Mouse (Mus musculus) megakaryocyte progenitor cell, adult 5-6 weeks (primary cell): ENCODE measurements around the gene Kctd6. TPM values are rescaled to one million over a fixed set of nuclear protein-coding genes. Genes with fewer than 3 reads are reported as not detected.
A peak's percentile ranks its signal among the peaks of the same experiment; 100 is the strongest.

Source experiments
- ATAC-seq: replicated peaks from 2 replicates; pipeline ENCODE4 v1.8.0; 2016; ENCODE audit warnings: mild to moderate bottlenecking, moderate TSS enrichment, inconsistent platforms; ENCODE audit not compliant: poor library complexity
- total RNA-seq, 2 experiments: library from RNA; stranded (forward) in 1 of 2; stranded (reverse) in 1 of 2; fragments of 157-497, 149-512 nt in 1 of 2; fragments of 200-1000 nt in 1 of 2; gene quantifications; 2 replicates each; pipeline versions ENCODE4 v1.2.3 to v1.2.4; 2015 to 2017

Gene Kctd6
- total RNA-seq, 2 experiments from 2014 or later, result 3.9 to 4.7 TPM

DNA sequence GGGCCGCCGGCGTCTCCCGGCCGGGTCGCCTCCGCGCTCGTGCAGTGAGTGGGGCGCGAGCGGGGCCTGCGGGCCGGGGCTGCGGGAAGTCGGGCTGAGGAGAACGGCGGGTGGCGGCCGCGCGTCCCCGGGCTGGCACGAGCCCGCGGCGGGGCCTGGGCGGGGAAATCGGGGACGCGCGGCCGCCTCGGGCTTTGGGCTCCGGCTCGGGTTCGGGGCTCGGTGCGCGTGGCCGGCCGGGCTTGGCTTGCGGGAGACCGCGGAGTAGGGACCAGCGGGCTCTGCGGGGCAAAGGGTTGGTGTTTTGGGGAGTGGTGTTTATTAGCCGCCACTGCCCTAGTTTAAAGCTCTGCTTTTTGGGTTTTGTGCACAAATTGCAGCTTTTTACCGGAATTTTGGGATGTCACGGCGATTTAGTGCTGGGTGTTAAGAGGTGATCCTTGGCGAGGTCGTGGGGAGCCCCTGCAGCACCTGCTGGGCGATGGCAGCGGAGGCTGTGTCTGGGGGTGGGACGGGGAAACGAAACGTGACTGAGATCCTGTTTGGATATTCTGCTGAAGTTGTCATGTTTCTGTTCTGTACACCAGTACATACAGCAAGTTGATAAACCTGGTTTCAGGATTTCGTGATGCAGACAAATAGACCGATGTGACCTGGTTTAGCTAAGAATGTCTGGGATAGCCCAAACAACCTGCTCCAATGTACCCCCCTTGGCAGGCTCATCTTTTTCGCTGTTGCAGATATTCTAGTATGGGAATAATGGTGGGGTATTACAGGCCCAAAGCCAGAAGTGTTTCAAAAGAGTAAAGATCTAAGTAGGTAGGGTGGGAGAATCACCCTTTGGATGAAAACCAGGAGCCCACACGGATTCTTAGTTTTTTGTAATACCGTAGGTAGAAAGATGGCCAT is 613 bp downstream of the Kctd6 start:
- peak; percentile 18 for ATAC-seq

GRCm38 (mm10) chr14:8215208-8215778 is 1.4 kb downstream of the Kctd6 start:
- ATAC-seq, result no peak

GRCm38 (mm10) chr14:8216100-8216499 is 2.2 kb downstream of the Kctd6 start:
- peak; percentile 33; the same call in 1 of the 2 replicates for ATAC-seq

- no peak for ATAC-seq
Measured at GRCm38 (mm10) chr14:8218238-8218637, 4.3 kb downstream of the Kctd6 start.

GRCm38 (mm10) chr14:8218730-8219380 is 4.9 kb downstream of the Kctd6 start:
- ATAC-seq, result no peak

DNA sequence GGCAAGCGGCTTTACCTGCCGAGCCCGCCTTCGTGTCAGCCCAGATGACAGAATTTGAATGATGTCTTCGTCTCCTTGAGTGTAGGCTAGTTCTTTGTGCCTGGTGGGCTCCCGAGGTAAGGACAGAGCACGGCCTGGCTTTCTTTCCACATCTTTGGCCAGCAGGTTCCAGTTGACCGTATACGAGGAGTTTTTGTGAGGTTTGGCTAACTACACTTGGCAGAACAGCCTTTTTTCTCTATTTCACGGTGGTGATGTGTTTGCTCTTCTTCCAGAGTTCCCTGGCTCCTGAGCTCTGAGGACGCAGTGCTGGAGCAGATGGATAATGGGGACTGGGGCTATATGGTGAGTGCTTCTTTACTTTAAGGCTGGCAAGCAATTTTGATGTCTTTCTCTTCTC is 5.9 kb downstream of the Kctd6 start:
- no peak for ATAC-seq

DNA sequence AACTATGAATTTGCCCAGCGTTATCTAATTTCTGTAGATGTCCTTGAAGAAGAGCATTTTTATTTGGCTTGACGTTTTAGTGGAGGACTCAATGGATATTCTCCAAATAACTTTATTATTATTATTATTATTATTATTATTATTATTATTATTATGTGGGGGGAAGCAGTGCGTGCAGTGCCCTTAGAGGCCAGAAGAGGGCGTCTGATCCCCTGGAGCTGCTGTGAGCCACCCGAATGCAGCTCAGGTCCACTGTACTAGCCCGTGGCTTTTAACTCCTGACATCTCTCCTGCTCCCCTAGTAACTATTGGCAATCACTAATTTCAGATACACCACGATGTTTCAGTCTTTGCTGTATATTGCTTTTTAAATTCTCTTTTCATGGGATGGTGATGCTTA is 6.4 kb downstream of the Kctd6 start:
- ATAC-seq, result peak; percentile 56

DNA sequence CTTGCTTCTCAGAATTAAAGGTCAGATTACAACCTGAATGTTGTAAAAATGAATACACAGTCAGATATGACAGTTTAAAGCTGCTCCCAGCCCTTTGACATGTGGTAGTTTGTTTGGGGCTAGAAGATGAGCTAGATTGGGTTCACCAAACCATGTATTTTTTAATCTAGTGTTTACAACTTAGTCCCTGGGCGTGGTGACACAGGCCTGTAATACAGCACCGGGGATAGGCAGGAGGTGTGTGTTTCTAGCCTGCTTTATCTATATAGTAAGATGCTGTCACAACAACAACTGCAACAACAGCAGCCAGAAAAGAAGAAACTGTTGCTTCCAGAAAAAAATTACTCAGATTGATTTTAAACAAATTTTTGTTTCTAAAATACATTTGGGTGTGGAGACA is 7.0 kb downstream of the Kctd6 start:
- ATAC-seq, result no peak

DNA sequence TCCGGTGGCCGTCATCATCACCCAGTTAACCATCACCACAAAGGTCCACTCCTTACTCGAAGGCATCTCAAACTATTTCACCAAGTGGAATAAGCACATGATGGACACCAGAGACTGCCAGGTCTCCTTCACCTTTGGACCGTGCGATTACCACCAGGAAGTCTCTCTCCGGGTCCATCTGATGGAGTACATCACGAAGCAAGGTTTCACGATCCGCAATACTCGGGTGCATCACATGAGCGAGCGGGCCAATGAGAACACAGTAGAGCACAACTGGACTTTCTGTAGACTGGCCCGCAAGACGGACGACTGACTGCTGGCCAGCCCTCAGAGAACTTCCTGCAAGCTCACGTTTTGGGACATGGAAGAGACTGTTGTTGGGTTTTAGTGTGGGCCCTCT is 8.6 kb downstream of the Kctd6 start:
- ATAC-seq, result no peak

- ATAC-seq, result peak; percentile 83
Measured at GRCm38 (mm10) chr14:8223506-8224293, 9.8 kb downstream of the Kctd6 start.

- ATAC-seq, result no peak
Measured at GRCm38 (mm10) chr14:8224805-8225204, 10.9 kb downstream of the Kctd6 start.

- ATAC-seq, result peak; percentile 59
Measured at GRCm38 (mm10) chr14:8229367-8230019, 15.6 kb downstream of the Kctd6 start.

DNA sequence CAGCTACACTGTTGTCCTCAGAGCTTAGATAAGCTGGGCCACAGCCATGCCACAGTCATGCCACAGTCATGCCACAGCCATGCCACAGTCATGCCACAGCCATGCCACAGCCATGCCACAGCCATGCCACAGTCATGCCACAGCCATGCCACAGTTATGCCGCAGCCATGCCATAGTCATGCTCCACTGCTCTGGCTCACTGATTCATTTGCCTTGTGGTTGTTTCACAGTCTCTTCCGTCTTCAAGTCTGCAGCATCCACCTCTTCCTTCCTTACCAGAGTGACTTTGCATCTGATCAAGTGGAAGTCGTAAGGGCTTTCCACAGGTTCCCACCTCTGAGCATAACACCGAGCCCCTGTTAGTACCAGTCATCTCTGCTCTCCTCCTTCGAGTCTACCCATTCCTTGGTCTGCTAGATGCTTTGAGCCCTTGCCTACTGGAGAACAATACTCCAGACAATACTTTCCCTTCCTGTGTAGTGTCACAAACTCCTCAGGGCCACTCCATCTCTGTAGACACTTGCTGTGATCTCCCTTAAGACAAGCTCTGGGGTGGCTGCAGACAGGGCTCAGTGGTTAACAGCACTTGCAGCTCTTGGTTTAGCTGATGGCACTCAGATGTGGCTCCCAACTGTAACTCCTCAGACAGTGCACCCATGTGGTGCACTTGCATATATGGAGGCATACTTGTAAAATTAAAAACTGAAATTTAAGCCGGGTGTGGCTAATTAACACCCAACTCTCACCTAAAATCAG is 18.4 kb downstream of the Kctd6 start:
- ATAC-seq, result peak; percentile 55

DNA sequence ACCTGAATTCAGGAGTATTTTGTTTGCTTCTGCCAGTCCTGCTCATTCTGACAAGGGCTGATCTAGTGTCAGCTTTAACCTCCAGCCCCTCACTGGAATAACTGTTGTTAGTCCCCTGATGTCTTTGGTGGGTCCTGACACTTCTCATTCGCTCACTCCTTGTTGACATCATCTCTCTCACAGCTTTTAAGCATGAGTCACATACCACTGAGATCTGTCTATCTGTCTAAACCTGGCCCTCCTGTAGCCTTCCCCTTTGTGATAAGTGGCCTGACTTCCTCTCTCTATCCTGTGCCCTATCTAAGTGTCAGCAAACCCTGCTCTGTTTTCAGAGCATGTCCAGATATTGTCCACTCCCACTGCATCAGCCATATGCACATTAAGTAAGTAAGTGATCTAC is 19.3 kb downstream of the Kctd6 start:
- peak; percentile 55 for ATAC-seq

DNA sequence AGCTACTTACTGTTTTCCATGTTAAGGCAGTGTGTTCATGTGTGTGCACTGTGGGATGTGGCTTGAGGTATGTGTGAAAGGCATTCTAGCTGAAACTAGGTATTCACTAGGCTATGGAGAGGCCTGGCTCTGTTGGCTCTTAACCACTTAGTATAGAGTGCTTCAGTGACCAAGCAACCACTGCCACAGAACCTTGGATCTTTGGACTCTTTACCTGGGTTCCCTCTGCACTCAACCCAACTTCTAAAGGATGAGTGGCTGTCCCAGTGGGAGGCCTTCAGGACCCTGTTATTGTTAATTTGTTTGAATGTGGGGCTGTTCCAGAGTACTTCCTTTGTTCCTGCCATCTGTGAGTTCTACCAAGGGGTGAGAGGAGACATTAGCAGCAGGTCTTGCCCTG is 27.9 kb downstream of the Kctd6 start:
- ATAC-seq, result no peak

DNA sequence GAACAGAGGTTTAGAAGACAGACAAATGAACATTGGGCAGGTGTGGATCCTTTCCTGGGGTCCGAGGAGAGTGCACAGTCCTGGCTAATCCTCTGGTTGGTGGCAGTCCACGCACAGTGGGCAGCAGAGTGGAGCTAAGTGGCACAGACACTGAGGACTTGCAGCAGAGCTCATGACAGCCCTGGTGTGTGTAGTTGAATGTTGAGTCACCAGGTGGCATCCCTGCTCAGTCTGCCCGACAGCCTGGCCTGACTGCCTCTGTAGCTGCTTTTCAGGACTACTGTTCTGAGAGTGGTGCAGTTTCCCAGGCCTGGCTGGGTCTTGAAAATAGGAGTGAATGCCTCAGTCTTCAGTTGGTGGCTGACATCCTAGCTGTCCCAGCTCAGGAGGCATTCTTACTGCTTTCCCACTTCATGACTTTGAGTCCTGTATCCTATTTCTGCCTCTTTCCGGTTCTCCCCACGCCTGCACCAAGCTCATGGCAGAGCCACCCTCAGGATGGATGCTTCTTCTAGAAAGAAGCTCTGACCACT is 28.5 kb downstream of the Kctd6 start:
- peak; percentile 69 for ATAC-seq

- ATAC-seq, result no peak
Measured at GRCm38 (mm10) chr14:8243136-8243888, 29.4 kb downstream of the Kctd6 start.

DNA sequence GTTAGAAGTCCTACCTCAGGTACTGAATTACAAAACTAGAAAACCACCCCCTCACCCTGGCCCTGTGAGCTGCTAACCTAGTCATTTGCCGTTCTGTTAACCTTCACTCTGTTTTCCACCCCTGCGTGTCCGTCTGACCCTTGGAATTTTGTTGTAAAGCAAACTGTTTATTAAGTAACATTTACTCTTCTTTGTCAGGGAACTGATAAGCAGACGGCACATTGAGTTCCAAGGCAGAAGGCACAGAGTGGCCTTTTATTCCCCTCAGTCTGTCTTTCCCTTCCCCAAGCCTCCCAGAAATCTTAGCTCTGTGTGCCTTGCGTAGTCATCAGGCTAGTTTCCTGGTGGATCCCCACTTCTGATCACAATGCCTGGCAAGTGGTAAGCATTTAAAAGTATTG is 30.3 kb downstream of the Kctd6 start:
- no peak for ATAC-seq

DNA sequence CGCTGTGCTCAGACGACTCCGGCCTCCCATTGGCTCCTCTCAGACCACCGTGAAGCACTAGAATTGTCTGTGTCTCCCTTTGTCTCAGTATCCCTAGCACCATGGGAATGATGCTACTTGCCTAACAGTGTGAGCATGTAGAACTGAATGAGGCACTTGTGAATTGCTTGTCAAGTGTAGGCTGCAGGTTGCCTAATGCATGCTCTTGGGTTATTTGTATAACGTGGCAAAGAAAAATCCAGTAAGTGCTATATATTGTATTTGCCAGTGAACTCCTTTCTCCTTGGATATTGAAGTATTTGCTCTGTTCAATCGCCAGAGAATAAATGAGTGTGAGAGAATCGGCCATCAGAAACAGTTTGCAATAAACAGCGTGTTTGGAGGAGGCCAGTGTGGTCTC is 32.9 kb downstream of the Kctd6 start:
- no peak for ATAC-seq
